Mouse (Mus musculus) spleen, postnatal 10 days (tissue): ENCODE data around the gene Hus1b.

Experiments
- DNase-seq, 2 experiments: peaks; one replicate each; pipeline ENCODE4 v3.0.0; 2021 to 2022; ENCODE audit warnings: low spot score in 2 of 2

Hus1b gene

GRCm38 (mm10) chr13:30949181-30949580, 1.6 kb upstream of the Hus1b start:
- no peak for DNase-seq

- DNase-seq, result no peak
Observed at GRCm38 (mm10) chr13:30947129-30947528, 430 bp downstream of the Hus1b start.

- DNase-seq, result no peak
Observed at GRCm38 (mm10) chr13:30945788-30946187, 1.8 kb downstream of the Hus1b start.

- no peak for DNase-seq
Observed at GRCm38 (mm10) chr13:30932972-30933371, 14.6 kb downstream of the Hus1b start.

- DNase-seq, result peak in 1 of 2 experiments; percentile 21
Observed at GRCm38 (mm10) chr13:30931613-30932012, 15.9 kb downstream of the Hus1b start.

GRCm38 (mm10) chr13:30929119-30929518, 18.4 kb downstream of the Hus1b start:
- no peak for DNase-seq

- DNase-seq, result no peak
Observed at GRCm38 (mm10) chr13:30924269-30924668, 23.3 kb downstream of the Hus1b start.

- no peak for DNase-seq
Observed at GRCm38 (mm10) chr13:30921914-30922313, 25.6 kb downstream of the Hus1b start.

- DNase-seq, result no peak
Observed at GRCm38 (mm10) chr13:30913757-30914156, 33.8 kb downstream of the Hus1b start.

- no peak for DNase-seq
Observed at GRCm38 (mm10) chr13:30913028-30913427, 34.5 kb downstream of the Hus1b start.

GRCm38 (mm10) chr13:30911931-30912625, 35.5 kb downstream of the Hus1b start:
- no peak for DNase-seq

- no peak for DNase-seq
Observed at GRCm38 (mm10) chr13:30910889-30911288, 36.7 kb downstream of the Hus1b start.

- no peak for DNase-seq
Observed at GRCm38 (mm10) chr13:30902286-30902685, 45.3 kb downstream of the Hus1b start.

- DNase-seq, result no peak
Observed at GRCm38 (mm10) chr13:30901387-30902041, 46.0 kb downstream of the Hus1b start.
